Mouse (Mus musculus): ENCODE measurements around the gene Flvcr1.

GRCm38 (mm10) chr1:190996346-190996877, 29.5 kb downstream of the Flvcr1 start:
- TF ChIP-seq POLR2A (IDR thresholded peaks at IDR 0.05; ENCODE audit: borderline replicate concordance, low read depth, low read length) (no peak), CTCF (IDR thresholded peaks at IDR 0.05; ENCODE audit: low read depth, low read length) (no peak)
